Mouse (Mus musculus): ENCODE data around the gene Elof1.
A peak's percentile ranks its signal among the peaks of the same experiment; 100 is the strongest.
"Not testable (repeated sequence)": the region's sequence is repeated elsewhere in the genome, so short reads cannot be mapped to it uniquely, and the experiment has no call there.

Gene Elof1

DNA sequence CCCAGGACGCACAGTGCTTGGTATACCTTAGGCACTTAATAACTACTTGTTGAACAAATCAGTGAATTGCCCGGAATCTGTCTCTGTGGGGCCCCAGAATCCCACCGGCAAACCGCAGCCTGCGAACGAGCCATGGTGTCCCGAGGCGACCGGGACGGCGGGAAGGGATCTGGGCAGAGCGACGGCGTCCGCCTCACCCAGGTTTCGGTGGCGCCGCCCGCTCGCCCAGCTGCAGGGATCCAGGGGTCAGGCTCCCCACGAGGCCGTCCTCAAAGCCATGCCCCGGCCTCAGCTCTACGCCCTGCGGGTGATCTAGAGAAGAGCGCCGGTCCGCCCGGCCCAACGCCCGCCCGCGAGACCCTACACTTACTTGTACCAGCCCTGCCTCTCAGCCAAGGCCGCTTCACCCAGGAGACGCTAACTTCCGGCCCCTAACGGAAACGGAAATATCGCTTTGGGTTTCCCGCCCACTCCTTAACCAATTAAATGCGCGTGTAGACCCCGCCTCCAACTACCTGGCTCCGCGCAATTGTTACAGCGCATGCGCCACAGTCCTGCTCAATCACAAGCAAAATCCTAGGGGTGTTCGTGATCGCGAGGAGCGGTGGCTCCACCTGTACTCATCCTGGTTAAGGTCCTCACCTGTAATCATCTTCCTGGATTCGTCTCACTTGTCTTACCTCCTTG lies at the start of gene Elof1:
Elof1 (minus strand) TSS at position 433 of the 687 bp plus-strand sequence.
- peak; percentile 94 for DNase-seq

DNA sequence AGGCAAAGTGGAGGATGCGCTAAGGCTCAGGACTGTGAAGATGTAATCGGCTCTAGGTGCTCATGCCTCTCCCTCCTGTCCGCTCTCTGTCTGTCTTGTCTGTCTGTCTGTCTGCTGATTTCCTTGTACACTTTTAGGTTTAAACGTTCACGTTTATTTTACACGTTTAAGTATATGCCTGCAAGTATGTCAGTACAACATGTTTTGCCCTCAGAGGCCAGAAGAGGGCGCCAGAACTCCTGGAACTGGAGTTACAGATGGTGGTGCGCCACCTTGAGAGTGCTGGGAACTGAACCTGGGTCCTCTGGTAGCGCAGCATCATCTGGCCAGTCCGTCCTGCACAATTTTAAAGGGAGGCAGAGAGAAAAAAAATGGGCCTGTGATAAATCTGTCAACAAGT lies 49.7 kb upstream of the Elof1 start:
- no peak for DNase-seq

DNA sequence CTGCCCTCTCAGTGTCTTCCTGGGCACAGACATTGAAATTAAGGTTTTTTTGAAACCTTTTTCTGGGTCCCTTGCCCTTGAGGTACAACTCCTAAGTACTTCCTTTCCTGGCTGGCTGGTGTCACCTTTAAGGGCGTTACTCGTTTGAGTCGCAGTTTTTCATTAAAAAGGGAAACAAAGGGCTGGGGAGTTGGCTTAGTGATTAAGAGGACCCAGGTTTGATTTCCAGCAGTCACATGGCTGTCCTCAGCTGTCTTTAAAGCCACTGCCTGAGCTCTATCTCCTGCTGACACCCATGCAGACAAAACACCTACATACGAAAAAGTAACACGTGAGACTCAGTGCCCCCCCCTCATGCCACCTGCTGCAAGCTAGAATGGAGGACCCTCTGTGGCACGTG lies 49.0 kb upstream of the Elof1 start:
- DNase-seq, result no peak

DNA sequence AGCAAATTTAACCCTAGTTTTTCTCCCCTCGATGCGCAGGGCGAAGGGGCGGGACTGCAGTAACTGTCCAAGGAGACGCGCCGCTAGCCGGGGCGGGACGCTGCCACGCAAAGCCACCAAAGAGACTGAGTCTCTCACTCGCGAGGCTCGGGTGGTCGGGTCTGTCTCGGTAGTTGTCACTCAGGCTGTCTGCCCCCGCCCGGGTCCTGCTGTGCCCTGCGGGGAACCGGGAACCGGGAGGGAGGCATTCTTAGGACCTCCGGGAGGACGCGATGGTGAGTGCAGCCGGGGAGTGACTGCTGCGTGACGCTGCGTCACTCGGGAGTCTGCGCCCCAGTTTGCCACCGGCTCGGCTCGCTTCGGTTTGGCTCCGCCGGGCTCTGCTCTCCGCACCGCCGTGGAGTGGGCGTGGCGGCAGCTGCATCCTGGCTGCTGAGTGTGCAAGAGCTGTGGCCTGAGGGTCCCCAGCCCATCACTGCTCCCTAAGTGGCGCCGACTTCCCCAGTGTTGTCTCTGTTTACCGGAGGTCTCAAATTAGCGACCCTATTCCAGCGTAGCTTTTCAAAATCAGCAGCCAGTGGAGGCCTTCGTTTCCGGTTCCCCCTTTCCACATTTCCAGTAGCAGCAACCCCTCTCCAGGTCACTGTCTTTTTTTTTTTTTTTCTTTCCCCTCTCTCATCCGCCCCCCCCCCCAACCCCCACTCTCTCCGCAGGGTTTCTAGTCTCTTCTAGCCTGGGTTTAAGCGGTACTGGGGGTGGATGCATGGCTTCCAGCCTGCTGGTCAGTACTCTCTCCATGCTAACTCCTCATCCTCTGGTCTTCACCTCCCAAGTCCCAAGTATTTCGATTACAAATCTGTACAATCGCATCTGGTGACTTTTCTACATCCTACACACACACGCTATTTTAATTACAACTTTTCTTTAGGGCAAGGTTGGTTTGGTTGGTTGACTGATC lies 48.0 kb upstream of the Elof1 start:
- DNase-seq, result peak; percentile 41 to 54

DNA sequence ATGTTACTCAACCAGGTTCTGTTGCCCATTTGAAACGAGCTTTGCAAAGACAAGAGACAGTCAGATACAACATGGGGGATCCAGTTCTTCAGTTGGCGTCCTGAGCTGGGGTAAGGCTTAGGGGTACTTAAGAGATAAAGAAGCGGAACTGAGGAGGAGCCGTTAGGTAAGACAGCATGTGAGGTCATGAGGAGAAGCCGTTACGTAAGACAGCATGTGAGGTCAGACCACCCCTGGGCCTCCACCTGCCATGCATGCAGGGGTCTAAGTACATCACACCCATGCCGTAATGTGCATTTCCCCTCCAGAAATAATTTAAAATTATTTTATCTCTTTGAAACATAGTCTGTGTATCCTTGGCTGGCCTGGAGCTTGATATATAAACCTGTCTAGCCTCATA lies 45.9 kb upstream of the Elof1 start:
- DNase-seq, result no peak

DNA sequence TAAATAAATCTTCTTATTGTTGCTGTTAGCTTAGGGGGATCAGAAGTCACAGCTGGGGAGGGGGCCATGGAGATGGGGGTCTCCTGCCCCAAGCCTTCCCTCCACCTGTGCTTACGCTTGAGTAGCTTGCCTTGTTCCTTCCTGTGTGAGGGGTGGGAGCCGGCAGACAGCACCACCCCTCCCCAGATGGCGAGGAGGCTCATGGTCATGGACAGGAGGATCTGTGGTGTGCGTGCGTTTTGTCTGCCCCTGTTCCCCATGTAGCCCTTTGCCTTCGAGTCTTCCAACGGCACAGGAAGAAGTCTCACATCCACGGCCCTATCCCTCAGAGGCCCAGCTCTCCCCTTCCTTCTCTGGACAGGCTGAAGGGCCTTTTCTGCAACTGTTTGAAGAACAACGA lies 45.3 kb upstream of the Elof1 start:
- no peak for DNase-seq

DNA sequence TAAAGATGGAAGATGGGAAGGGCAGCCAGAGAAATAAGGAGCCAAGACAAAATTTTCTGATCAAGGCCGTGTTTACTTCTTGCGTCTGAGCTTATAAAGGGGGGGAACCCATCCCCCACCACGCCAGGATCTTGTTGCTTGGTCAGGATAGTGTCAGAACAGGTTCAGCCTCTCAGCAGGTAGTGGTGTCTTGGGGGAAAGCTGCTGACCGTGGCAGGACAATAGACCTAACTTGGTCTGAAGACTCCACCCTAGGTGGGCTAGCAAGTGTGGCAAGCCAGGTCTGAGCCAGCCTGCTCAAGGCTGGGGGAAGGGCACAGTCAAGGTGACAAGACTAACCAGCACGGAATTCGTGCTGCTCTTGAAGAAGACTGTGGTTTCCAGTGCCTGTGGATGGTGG lies 44.3 kb upstream of the Elof1 start:
- DNase-seq, result no peak

DNA sequence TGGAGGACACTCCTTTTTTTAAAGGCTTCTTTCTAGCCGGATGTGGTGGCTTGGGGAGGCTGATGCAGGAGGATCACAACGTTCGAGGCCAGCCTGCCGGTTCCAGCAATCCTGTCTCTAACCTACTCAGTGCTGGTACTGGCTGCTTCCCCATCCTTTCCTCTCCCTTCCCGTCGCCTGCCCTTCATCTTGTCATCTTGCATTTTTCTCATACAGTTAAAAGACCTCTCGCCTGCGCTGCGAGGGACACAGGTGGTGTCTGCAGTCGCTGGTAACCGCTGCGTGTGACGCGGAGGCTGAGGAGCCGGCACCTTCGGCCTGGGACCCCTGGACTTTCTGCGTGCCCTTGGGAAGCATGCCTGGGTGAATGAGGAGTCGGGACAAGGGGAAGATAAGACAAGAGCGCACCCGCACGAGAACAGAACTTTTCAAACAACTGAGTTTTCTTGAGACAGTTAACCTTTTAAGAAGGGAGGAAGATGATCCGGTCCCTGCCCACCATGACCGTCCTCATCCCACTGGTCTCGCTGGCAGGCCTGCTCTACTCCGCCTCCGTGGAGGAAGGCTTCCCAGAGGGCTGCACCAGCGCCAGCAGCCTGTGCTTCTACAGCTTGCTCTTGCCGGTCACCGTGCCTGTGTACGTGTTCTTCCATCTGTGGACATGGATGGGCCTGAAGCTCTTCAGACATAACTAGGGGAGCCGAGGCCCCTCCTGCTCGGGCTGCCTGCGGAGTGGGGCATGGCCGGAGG lies 40.7 kb upstream of the Elof1 start:
- DNase-seq, result no peak

DNA sequence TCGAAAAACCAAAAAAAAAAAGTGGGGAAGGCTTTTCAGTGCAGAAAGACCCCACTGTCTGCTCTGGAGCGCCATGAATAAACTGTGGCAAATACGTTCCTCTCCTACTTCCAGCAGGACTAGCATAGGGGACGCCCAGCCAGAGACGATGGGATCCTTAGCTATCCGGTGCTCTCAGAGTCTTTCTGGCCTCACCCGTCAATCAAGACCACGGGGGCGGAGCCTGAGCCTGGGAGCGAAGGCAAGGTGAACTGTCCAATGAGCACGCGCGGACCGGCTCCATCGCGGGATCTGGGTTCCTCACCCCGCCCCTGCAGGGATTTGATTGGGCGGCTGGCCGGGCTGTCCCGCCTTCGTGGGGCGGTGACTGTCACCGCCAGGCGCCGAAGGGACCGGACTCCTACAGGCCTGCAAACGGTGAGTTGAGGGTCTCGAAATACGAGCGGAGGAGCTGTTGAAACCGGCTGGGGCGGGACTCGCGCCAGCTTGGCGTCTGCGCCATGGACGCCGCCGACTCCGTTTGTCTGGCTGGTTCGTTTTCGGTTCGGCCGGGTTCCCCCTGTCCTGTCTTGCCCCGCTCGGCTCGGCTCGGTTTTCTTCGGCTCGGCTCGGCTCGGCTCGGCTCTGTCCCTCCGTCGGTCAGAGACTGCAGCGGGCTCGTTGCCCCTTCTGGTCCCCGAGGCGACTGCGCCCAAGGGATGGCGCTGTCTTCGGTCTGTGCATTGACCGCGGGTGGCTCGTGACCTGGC lies 39.7 kb upstream of the Elof1 start, which contains the start of gene Pigyl:
Pigyl (plus strand) TSS at position 350 of the 749 bp plus-strand sequence.
- peak; percentile 99 to 100 for DNase-seq

DNA sequence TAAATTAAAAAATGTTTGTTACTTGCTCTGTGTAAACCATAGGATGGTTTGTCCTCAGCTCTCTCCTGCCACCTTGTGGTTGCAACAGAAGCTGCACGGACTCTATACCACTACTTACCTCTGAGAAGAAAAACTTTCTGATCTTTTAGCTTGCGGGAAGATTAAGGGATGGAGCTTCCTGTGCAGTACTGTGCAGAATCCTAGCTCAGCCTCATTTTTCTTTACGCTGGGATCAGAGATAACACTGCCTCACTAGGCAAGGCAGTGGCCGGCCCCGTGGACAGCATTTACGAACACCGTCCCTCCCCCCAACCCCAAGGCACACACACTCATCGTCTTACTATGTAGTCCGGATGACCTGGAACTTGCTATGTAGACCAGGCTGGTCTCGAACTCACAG lies 38.6 kb upstream of the Elof1 start:
- peak; percentile 52 to 82 for DNase-seq

DNA sequence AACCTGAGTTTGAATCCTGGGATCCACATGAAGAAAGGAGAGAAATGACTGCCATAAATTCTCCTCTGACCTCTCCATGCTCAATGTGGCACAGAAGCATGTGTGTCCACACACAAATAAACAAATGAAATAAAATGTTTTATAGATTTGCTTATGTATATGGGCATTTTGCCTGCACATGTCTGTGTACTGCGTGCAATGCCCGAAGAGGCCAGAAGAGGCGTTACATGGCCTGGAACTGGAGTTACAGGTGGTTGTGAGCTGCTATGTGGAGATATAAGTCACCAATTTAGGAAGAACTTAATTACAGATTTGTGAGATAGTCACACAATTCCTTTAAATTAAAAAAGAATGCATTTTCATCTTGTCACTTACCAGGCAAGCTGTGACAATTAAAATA lies 36.8 kb upstream of the Elof1 start:
- no peak for DNase-seq

DNA sequence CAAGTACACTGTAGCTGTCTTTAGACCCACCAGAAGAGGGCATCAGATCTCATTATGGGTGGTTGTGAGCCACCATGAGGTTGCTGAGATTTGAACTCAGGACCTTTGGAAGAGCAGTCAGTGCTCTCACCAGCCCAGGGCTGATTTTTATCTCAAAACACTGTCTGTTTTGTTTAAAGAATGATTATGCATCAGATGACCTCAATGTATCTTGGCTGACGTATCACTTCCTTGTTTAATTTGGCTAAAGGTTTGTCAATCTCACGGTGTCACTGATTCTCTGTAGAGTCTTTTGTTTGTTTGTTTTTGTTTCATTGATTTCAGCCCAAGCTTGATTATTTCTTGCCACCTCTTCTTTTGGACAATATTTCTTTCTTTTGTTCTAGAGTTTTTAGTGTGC lies 34.0 kb upstream of the Elof1 start:
- DNase-seq, result no peak

DNA sequence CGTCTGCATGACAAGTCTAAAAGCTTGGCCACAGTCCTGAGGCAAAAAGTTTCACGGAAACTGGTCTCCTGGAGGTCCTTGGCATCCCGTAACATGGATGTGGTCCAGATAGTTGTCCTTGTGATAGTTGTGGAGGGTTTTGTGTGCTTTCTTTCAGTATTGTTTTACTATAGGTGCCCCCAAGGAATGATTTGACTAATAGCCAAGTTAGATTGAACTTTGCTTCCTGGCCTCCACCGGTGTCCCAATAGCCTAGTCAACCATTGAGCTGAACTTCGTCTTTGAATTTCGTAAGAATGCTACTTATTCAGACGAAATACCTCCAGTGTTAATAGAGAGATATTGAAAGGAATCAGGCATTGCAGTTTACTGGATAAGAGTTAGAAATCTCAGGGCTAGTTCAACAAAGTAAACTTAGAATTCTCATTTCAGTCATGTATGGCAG lies 33.3 kb upstream of the Elof1 start:
- not testable (repeated sequence) for DNase-seq

DNA sequence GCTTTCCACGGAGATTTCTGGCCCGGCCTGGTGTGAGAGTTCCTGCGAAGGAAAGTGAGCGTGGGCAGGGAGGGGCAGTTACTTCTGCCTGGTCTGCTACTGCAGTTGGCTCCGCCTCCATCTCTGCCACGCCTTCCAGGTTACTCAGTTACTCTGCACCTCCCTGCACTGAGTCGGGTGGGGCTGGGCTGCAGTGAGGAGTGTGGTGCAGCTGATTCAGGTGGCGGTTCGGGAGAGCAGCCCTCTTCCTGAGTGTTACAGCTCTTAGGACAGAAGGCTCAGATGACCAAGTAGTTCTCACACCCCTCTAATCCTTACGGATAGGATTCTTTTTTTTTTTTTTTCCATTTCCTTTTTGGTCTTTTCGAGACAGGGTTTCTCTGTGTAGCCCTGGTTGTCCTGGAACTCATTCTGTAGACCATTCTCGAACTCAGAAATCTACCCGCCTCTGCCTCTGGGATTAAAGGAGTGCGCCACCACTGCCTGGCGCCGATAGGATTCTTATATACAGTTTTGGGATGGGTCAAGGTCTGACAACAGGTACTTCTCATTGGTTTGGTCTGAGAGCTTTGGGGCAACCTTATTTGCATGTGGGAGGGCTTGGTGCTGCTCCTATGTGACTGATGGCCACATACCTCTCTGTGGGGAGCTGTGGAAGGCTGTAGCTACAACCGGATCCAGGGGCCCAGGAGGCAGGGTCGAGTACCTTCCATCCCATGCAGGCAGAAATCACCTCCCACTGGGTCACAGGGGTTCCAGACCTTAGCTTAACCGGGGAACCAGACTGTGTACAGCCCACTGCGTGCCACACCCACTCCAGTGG lies 32.7 kb upstream of the Elof1 start:
- DNase-seq, result peak; percentile 24 to 38

DNA sequence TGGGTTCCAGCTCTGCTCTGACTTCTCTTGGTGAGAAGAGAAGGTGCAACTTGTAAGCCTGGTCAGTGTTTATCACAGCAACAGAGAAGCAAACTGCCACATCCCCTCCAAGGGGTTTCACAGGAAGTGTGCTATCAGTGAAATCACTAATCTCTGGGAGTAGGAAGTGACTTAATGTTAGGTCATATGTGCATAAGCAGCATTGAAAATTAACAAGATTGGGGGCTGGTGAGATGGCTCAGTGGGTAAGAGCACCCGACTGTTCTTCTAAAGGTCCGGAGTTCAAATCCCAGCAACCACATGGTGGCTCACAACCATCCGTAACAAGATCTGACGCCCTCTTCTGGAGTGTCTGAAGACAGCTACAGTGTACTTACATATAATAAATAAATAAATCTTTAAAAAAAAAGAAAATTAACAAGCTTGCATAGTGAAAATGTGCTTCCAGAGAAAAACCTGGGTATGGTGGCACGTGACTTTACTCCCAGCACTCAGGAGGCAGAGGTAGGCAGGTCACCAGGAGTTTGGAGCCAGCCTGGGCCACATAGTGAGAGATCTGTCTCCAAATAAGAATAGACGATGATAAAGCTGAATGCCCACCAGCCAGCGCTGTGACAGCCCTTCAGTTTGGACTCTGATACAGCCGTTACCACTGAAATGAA lies 27.5 kb upstream of the Elof1 start:
- DNase-seq, result no peak

DNA sequence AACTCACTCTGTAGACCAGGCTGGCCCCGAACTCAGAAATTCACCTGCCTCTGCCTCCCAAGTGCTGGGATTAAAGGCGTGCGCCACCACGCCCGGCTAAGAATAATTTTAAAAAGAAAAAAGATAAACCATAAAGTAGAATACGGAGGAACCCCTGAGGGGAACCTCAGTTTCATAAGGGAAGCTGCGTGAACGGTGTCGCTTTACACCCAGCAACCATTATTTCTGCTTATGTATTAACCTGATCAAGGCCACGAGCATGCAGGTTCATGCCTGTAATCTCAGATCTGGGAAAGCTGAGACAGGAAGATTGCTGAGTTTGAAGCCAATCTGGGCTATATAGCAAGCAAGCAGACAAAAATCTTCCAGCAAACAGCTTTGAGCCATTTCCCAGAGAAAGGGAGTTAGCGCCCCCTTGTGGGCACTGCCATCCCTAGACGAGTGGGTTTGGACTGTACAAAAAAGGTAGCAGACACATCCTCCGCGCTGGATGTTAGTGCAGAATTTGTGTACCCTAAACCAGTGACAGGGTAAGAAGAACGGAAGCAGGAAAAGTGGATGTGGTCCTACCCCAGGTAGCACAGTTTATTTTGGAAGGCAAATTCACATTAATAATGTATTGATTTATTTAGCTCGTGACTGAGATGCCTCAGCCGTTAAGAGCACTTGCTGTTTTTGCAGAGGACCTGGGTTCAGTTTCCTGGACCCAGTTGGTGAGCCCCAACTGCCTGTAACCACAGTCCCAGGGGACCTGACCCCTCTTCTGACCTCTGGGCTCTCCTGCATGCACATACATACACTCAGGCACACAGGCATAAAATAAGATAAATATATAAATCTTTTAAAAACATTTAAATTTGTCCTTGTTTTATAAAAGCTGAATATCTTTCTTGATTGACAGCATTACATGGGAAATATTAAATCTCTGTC lies 26.4 kb upstream of the Elof1 start:
- DNase-seq, result peak; percentile 77 to 89

DNA sequence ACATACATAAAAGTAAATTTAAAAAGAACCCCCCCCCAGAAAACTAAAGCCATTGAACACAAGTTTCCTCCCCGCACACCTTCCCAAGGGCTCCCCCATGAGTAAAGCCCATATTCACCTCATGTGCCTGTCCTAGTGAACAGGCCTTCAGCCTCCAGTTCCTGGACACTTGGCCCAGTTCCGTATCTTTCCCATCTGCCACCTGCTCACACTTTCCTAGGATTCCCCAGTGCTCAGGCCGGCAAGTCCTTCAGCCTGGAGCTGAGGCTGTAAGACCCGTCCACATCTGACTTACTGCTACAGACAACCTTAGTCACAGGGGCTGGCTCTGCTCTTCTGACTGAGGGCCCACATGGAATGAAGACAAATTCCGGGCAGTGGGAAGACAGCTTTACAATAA lies 22.8 kb upstream of the Elof1 start:
- no peak for DNase-seq

DNA sequence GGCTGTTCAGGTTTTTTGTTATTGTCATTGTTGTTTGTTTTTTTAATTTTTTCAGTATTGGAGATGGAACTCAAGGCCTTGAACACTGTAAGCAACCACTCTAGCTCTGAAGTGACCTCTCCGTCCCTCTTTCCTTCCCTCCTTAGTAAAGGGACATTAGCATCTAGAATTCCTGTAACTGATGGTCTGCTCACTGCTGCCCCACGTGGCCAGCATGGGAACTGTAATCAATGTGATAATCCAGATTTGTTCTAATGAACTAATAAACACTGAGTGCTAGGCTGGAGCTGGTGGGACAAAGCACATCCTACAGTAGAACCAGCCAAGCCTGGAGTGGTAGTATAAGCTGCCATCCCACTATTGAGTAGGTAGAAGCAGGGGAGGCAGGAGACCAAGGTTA lies 21.5 kb upstream of the Elof1 start:
- DNase-seq, result peak in 1 of 2 experiments; percentile 40

DNA sequence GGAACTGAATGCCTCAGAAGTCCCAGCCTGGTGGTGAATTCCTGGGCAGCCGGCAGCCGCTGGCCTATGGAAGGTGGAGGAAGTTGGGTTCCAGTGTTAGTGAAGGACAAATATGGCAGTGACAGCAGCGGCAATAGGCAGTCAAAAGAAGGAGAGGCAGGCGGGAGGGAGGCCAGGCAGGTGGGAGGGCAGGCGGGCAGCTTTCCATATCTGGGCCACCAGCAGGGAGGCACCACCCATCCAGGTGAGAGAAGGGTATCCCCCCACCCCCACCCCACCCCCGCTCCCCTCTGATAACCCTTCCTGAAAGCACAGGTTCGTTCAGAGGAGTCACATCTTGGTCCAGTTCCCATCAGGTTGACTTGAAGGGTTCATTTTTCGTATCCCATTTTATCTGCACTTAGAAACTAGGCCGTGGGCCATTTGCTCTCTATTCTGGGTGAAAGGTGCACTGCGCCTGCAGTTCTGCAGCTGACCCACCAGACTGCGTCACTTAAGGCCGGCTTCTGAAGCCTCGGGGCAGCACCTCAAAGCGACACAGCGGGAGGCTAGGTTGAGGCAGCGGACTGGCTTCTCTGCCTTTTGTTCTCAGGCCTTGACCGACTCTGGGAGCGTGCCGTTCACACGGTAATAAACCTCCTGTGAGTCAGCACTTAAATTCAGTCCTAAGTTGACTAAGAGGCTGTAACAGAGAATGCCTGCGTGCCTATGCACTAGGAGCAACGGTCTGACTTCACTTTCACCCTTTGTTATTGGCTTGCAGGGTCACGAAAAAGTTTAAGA lies 20.0 kb upstream of the Elof1 start:
- no peak for DNase-seq
